Comparison of ENCODE assay signal across 9 mouse cellular contexts in genomic region chr6:91729677-91730127, GRCm38 (mm10). TPM values are rescaled to one million over a fixed set of nuclear protein-coding genes. Genes with fewer than 3 reads are reported as not detected.
A peak's percentile ranks its signal among the peaks of the same experiment; 100 is the strongest.
DNase-seq lines count a peak whose midpoint lies in the region; ATAC-seq and TF ChIP-seq lines count a peak whose summit lies in the region.
"Had no signal": no experiment of that assay in that cellular context is flagged by ENCODE, and none has a peak within 500 bp of the region (broad histone marks: within the 10 kb centered on the region; RNA-seq: fewer than 3 reads in every experiment).

No protein-coding gene starts in this region.

- peaks cover 36% of the 10 kb centered on the region for H3K4me1 ChIP-seq in heart, embryonic 13.5 days
- H3K4me1 ChIP-seq in kidney, embryonic 14.5 days (ENCODE audit: control insufficient read depth, insufficient read depth, low read length): peaks cover 19% of the 10 kb centered on the region
- peaks cover 14% of the 10 kb centered on the region for H3K4me1 ChIP-seq in lung, postnatal 0 days (ENCODE audit: insufficient read depth, low read depth, low read length)

- no peak overlapping the region for H3K4me2 ChIP-seq in heart, embryonic 13.5 days
- no peak overlapping the region for H3K4me2 ChIP-seq in kidney, embryonic 14.5 days (replicated peaks; ENCODE audit: low read depth, low read length)
- no peak overlapping the region for H3K4me2 ChIP-seq in lung, postnatal 0 days (replicated peaks; ENCODE audit: low read depth, low read length)

- ATAC-seq in heart, embryonic 13.5 days (ENCODE audit: extremely low read depth, insufficient number of reproducible peaks, low FRiP score, low TSS enrichment): no peak; the same call in 1 of the 2 replicates
- ATAC-seq in kidney, embryonic 14.5 days (ENCODE audit: low FRiP score, low TSS enrichment): 0 out of 2 replicates have a peak, but pooled peaks have one; percentile 16
- peak; percentile 88 for ATAC-seq in lung, postnatal 0 days

- 0 out of 2 replicates have a peak, but pooled peaks have one; percentile 46 for TF ChIP-seq EP300 in lung, postnatal 0 days (IDR thresholded peaks at IDR 0.05)

- peak; percentile 81 to 89 for DNase-seq in cerebellum, postnatal 10 days
- DNase-seq in cerebellum, adult 11-12 months: no peak
- peak; percentile 97 for DNase-seq in fibroblast of lung, adult 2 months (ENCODE audit: low read depth)
- DNase-seq in lung, postnatal 0 days (ENCODE audit: low spot score): peak; percentile 83
- peak; percentile 74 for DNase-seq in retina, postnatal 1 day
- DNase-seq in thymus, postnatal 4 days: no peak

- H3K9me3 ChIP-seq in heart, embryonic 13.5 days: no peaks in the 10 kb centered on the region
- no peaks in the 10 kb centered on the region for H3K9me3 ChIP-seq in kidney, embryonic 14.5 days (ENCODE audit: control insufficient read depth, low read length)
- no peaks in the 10 kb centered on the region for H3K9me3 ChIP-seq in lung, postnatal 0 days (ENCODE audit: low read length)

- 39% methylated on average over 12 of the region's 12 CpGs for WGBS in heart, embryonic 13.5 days
- WGBS in kidney, embryonic 14.5 days: 17% methylated on average over 12 of the region's 12 CpGs
- WGBS in lung, postnatal 0 days: 17% methylated on average over 12 of the region's 12 CpGs

- H3K9ac ChIP-seq in heart, embryonic 13.5 days: no peak overlapping the region
- H3K9ac ChIP-seq in kidney, embryonic 14.5 days (ENCODE audit: low read depth, low read length): no peak overlapping the region
- no peak overlapping the region for H3K9ac ChIP-seq in lung, postnatal 0 days (replicated peaks; ENCODE audit: low read depth)
- H3K9ac ChIP-seq: liver, embryonic 14.5 days had no signal

- no peak overlapping the region for H3K4me3 ChIP-seq in heart, embryonic 13.5 days
- H3K4me3 ChIP-seq in kidney, embryonic 14.5 days (ENCODE audit: low read length): no peak overlapping the region
- H3K4me3 ChIP-seq in lung, postnatal 0 days (ENCODE audit: low read depth, low read length): no peak overlapping the region

- 0 out of 2 replicates have a peak, but pooled peaks cover 3% of the 10 kb centered on the region for H3K27me3 ChIP-seq in heart, embryonic 13.5 days (replicated peaks)
- H3K27me3 ChIP-seq in kidney, embryonic 14.5 days (ENCODE audit: control insufficient read depth, insufficient read depth, low read length): no peaks in the 10 kb centered on the region
- H3K27me3 ChIP-seq in lung, postnatal 0 days (replicated peaks; ENCODE audit: insufficient read depth, low read length): no peaks in the 10 kb centered on the region

- H3K27ac ChIP-seq in heart, embryonic 13.5 days (replicated peaks): peak overlapping the region; percentile 56
- peak overlapping the region; percentile 55; the same call in 1 of the 2 replicates for H3K27ac ChIP-seq in kidney, embryonic 14.5 days (ENCODE audit: low read depth, low read length)
- H3K27ac ChIP-seq in lung, postnatal 0 days (ENCODE audit: low read length): peak overlapping the region; percentile 43; the same call in 1 of the 2 replicates
- H3K27ac ChIP-seq: liver, embryonic 14.5 days had no signal

- no peak for TF ChIP-seq CTCF in lung, postnatal 0 days (IDR thresholded peaks at IDR 0.05)

- peaks cover 77% of the 10 kb centered on the region for H3K36me3 ChIP-seq in heart, embryonic 13.5 days
- peaks cover 70% of the 10 kb centered on the region for H3K36me3 ChIP-seq in kidney, embryonic 14.5 days (ENCODE audit: control insufficient read depth, insufficient read depth, low read length)
- peaks cover 21% of the 10 kb centered on the region for H3K36me3 ChIP-seq in lung, postnatal 0 days (ENCODE audit: insufficient read depth, low read length)

RNA-seq across cellular contexts. Expression of gene Slc6a6, which starts 45.8 kb away (rescaled TPM):
- 59.4 and 60.0 TPM in 2 replicates for polyA plus RNA-seq in heart, embryonic 13.5 days (2015; fragmentation: Nextera tagmentation; extraction: Ambion mirVana)
- polyA plus RNA-seq in kidney, embryonic 14.5 days (2014; fragmentation: Nextera tagmentation; extraction: Ambion mirVana): 51.7 and 95.1 TPM in 2 replicates
- polyA plus RNA-seq in lung, postnatal 0 days (2015; fragmentation: Nextera tagmentation; extraction: Ambion mirVana): 92.6 and 119 TPM in 2 replicates

Comparison
In these comparisons a context has a peak if more than half of its experiments do, and no peak if none do; other contexts are left out.
1. DNase-seq: peak in cerebellum, postnatal 10 days (2 of 2), fibroblast of lung, adult 2 months (single experiment), lung, postnatal 0 days (single experiment) and retina, postnatal 1 day (single experiment); none in cerebellum, adult 11-12 months (single experiment) and thymus, postnatal 4 days (single experiment).
2. Peak in every context shown above with its lines, with median percentiles within 50 percentile points of each other: H3K27ac ChIP-seq.